Mouse (Mus musculus) retina, postnatal 1 day (tissue): ENCODE data around the gene Prss27.
"Not testable (repeated sequence)": the region's sequence is repeated elsewhere in the genome, so short reads cannot be mapped to it uniquely, and the experiment has no call there.

ENCODE experiments used
- DNase-seq: peaks from one replicate; pipeline ENCODE4 v3.0.0-alpha.2; 2012

Prss27 gene

DNA sequence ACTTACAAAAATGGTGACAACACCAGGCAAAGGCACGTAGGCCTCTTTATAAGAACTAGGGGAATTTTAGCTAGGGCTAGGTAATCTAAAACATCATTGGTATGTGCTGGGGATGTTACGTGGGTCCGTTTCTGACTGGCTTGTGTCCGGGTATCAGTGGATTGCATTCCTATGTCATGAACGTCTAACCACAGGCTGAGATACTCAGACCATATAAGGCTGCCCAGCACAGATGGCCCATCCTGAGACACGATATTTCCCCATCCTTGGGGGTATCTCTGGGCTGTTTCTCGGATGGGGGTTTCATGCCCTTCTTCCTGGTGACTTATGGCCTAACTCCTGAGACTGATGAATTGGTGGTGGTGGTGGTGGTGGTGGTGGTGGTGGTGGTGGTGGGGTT lies 2.9 kb upstream of the Prss27 start:
- no peak for DNase-seq

DNA sequence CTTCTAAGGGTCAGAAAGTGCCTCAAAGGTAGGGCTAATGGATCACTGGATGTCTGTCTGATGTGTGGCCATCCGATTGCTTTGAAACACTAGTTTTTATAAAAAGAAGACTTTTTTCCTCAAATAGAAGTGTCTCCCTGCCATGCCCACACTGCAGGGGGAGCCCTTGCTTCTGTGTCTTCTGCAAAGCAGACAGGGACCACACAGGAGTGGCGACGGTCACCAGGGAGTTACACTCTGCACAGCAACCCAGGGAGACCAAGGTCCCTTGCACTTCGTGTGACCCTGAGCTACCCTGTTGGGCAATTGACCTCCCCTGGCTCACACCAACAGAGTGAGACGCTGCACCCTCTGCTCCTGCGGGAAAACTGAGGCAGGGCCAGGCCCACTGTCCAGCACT lies 990 bp upstream of the Prss27 start:
- DNase-seq, result no peak

- no peak for DNase-seq
Observed at GRCm38 (mm10) chr17:24037360-24037759, 584 bp upstream of the Prss27 start.

DNA sequence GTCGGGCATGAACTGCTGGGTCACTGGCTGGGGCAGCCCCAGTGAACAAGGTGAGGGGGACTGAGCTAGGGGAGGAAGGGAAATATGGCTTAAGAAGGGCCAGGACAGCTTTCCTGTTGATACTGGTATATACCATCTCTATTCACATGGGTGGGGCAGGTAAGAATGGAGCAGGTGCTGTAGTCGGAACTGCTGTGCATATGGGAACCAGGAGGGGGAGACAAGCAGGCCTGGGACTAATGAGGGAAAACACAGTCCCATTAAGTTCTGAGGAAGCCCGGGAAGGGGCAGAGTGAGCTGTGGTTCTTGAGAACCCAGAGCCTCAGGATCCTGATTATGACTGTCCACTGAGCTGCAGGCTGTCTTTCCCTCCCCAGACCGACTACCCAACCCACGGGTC lies 6.5 kb downstream of the Prss27 start:
- no peak for DNase-seq

- DNase-seq, result no peak
Observed at GRCm38 (mm10) chr17:24045608-24046007, 7.7 kb downstream of the Prss27 start.

GRCm38 (mm10) chr17:24046026-24046425 lies 8.1 kb downstream of the Prss27 start:
- DNase-seq, result no peak

DNA sequence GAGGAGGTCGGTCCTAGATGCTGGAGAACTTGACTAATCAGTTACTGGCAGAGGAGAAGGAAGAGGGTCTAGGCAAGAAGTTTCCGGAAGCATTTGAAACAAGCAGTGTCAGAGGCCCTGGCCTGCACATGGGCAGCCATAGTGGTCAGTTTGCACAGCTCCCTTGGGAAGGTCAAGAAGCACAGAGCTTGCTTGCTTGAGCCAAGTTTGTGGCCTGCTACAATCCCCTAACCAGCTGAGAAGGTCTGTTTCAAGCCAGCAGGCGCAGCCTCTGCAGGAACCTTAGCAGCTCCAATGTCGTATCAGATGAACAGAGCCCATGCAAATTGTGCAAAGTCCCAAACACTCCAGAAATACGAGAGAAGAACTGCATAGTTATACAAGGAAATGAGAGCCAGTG lies 10.1 kb downstream of the Prss27 start:
- no peak for DNase-seq

- no peak for DNase-seq
Observed at GRCm38 (mm10) chr17:24049008-24049407, 11.1 kb downstream of the Prss27 start.

DNA sequence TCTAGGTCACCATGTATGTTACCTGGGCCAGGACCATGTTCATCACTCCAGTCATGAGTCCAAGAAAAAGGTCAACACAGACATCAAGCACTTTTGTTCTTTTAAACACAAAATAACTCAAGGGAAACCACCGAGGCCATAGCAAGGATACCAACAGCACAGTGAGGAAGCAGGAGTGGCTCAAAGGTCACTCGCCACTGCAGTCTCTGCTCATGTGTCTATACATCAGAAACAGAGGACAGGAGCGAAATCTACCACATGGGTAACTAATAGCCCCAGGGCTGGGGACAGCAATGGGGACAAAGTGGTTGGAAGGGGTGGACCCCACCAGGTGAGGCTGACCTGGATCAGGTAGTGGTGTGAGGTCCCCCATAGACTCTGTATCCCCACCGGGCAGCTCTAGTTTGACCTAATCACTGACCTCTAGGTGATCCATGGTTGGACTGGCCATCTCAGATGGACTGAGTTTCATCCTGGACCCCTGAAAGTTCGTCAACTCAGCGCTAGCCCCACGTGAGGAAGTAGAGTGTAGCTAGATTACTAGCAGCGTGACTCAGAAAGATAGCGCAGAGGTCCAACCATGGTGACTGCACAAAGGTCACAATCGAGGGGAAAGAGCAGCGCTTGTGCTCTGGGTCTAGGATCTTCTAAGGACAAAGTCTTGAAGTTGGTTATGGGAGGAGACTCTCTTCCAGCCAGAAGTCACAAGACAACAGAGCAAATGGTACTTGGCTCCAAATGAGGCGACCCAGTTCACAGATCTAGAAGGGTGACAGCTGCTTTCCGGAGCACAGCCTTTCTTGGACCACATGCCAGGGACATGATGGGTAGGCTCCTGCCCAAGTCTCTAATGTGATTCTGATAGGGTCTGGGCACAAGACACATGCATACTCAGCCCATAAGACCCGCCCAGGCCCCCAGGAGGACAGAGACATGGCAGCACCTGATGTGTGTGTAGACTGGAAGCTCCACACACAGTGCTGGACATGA lies 19.0 kb downstream of the Prss27 start:
- no peak for DNase-seq

- no peak for DNase-seq
Observed at GRCm38 (mm10) chr17:24057730-24058245, 19.8 kb downstream of the Prss27 start.

- DNase-seq, result no peak
Observed at GRCm38 (mm10) chr17:24062459-24063155, 24.7 kb downstream of the Prss27 start.

DNA sequence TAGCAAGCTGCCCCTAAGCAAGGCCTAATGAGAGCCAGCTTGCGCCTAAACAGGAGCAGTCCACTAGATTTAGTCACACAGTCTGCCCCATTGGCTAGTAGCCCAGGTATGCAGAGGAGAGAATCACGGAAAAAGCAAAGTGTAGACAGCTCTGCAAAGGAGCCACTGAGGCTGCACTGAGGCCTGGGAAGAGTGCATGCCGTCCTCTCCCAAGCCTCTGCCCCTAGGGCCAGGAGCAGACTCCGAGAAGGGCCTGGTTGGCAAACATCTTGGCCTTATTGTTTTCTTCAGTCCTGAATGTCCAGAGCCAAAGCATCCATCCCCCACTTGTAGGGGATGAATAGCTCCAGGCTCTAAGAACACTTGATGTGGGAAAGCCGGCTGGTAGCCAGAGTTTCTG lies 30.3 kb downstream of the Prss27 start:
- DNase-seq, result no peak

GRCm38 (mm10) chr17:24069531-24069930 lies 31.6 kb downstream of the Prss27 start:
- no peak for DNase-seq

- DNase-seq, result peak; percentile 98
Observed at GRCm38 (mm10) chr17:24072919-24073696, 35.2 kb downstream of the Prss27 start, which contains the start of gene Kctd5. Gene Kctd5, minus strand, starts transcription at chr17:24073485.

- no peak for DNase-seq
Observed at GRCm38 (mm10) chr17:24077101-24077500, 39.2 kb downstream of the Prss27 start.

- DNase-seq, result no peak
Observed at GRCm38 (mm10) chr17:24084593-24084992, 46.6 kb downstream of the Prss27 start.

- not testable (repeated sequence) for DNase-seq
Observed at GRCm38 (mm10) chr17:24086399-24086798, 48.5 kb downstream of the Prss27 start.

GRCm38 (mm10) chr17:24090575-24090974 lies 52.6 kb downstream of the Prss27 start:
- DNase-seq, result no peak
